Mouse (Mus musculus): ENCODE measurements at regions not wholly inside any gene's neighbourhood (a gene's known extent, or its start where the extent isn't known, plus 50 kb on each side); places are given as distances from the start of the nearest gene placed in this dataset.
A peak's percentile ranks its signal among the peaks of the same experiment; 100 is the strongest.

DNA sequence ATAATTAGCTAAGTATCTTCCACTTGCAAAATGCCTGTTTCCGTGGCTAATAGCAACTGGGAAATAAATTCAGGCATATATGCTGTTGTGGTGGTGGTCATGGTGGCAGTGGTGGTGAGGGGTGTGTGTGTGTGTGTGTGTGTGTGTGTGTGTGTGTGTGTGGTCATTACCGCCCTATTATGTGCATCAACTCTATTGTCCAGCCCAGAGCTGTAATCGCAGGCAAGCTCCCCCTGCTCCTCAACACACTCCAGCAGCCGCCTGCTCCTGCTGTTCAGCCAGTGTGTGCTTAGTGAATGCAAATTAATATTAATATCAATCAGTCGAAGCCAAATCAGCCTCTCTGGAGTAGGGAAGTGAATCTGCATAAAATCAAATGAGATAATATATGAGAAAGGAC lies 152.9 kb upstream of the Zic3 start:
- no peak overlapping the region for H3K4me3 ChIP-seq
- DNase-seq = no peak
- intact Hi-C loops (cut with DNase I) = no loop called here
- TF ChIP-seq CTCF (IDR thresholded peaks at IDR 0.05) = no peak
- H3K27ac ChIP-seq = no peak overlapping the region

DNA sequence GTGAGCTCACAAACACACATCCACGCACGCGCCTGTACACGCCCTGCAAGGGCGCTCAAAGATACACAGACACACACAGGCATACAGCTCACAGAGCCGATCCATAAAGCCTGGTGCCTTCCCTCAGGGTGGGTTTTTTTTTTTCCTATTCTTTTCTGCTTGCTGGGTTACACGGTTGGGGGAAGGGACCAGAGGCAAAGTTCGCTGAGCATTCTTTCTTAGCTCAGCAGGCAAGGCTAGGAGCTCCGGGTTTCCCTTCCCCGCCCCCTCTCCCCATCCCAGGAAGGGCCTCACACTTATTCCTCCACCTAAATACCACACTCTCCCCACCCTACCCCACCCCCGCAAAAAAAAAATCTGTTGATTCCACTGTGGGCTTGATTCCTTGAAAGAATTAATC lies 105.8 kb upstream of the Zic3 start:
- no peak overlapping the region for H3K4me3 ChIP-seq
- DNase-seq = no peak
- TF ChIP-seq CTCF (IDR thresholded peaks at IDR 0.05) = no peak
- intact Hi-C loops (cut with DNase I) = no loop called here
- no peak overlapping the region for H3K27ac ChIP-seq

DNA sequence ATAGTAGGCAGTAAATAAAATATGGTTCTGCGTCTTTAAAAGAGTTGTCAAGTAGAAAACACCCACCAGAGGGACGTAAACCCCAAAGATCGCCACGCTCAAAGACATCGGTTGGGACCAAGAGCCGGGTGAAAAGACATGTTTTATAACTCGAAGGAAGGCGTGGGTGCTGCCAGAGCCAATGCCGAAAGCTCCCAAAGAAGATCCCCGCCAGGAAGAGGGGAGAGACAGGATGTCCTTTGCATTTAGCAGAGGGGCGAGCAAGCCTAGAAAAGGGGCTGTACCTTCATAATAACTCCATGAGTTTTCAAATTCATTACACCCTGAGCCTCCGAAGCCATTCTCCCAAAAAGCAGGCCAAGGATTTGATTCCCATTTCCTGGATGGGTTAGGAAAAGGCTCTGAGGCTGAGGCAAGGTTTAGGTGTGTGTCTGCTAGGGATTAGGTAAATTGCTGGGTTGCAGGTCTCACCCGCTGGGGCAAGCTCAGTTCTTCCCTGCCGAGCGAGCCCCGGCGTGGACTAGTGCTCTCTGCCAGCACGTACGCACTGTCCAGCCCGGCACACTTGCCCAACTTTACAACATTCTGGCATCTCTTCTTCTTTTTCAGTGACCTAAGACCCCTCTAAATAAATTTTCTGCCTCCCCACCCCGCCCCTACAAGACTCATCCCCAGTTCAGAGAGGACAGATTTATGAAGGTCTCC lies 104.9 kb upstream of the Zic3 start:
- H3K4me3 ChIP-seq = no peak overlapping the region
- no peak overlapping the region for H3K27ac ChIP-seq
- no peak for DNase-seq
- TF ChIP-seq CTCF (IDR thresholded peaks at IDR 0.05) = no peak
- intact Hi-C loops (cut with DNase I) = no loop called here

DNA sequence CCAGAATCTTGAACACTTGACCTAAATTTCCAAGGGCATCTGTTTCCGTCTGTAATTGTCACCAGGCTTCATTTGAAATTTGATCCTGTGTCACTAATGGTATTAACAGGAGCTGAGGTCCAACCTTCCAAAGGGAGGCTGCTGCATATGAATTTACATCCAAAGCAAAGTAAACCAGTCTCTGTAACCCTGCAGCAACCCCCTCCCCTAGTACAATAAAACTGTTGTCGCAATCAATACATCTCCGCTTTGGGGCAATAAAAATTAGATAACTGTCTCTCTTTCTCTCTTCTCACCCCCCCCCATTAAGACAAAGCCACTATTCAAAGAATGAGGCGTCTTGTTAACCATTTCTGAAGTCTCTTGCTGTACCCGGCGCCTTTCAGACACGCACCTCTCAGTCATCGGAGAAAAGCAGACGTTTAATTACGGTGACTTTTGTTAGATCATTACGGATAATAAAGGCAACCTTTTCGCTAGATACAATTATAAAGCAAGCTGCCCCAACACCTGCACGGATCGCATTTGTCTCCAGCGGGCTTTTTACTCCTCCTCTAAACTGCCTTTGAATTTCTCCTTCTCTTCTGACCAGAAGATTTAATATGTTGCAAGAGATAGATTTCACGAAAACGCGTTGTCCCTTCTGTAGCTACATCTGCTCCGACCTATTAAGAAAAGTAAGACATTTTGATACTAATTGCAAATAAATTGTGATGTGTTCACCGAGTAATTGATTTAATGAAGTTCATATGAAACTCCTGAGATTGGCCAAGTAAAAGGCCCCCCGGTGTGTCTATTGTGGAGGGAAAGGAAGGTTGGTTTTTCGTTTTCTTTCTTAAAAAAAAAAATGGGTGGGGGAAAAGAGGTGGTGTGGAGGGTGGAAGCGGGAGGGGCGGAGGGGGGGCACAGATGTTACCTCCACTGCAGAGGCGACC lies 104.1 kb upstream of the Zic3 start:
- H3K27ac ChIP-seq = no peak overlapping the region
- intact Hi-C loops (cut with DNase I) = no loop called here
- H3K4me3 ChIP-seq = no peak overlapping the region
- DNase-seq = no peak
- TF ChIP-seq CTCF (IDR thresholded peaks at IDR 0.05) = no peak

DNA sequence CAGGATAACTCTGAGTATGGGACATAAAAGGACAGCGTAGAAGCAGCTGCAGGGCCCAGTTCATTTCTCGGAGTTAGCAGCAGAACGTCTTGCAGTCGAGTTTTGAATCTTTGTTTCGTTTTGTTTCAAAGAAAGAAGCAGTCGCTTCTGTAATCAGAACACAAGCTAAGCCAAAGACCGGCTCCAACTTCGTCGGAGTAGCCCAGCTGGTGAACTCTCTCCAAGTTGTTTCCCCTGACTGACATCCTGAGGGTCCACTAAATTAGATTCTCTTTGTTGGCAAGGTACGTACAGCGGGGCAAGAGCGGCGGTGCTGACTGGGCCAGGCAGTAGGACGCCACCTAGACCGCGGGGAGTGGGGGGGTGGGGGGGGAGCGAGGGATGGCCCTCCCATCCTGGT lies 102.6 kb upstream of the Zic3 start:
- intact Hi-C loops (cut with DNase I) = no loop called here
- peak overlapping the region; percentile 64 for H3K4me3 ChIP-seq
- no peak for DNase-seq
- H3K27ac ChIP-seq = no peak overlapping the region
- no peak for TF ChIP-seq CTCF (IDR thresholded peaks at IDR 0.05)

DNA sequence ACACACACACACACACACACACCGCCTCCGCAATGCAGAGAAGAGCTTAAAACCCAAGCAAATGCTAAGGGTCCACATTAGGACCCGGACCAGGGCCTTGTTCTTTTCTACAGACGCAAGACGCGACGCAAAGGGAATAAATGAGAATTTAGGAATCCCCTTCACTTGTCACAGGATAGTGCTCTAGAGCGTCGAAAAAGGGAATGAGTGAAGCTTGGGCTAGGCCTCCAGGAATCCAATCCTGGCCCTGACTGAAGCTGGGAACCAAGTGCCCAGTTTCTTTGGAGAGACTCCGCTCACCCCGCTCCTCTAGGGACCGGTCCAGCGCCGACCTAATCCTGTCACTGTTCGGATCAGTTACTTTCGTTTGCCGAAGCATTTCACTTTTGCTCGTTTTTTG lies 102.1 kb upstream of the Zic3 start:
- DNase-seq = no peak
- Histone ChIP-seq H3K4me3 (peak overlapping the region; percentile 64), H3K27ac (no peak overlapping the region)
- no peak for TF ChIP-seq CTCF (IDR thresholded peaks at IDR 0.05)
- intact Hi-C loops (cut with DNase I) = no loop called here

DNA sequence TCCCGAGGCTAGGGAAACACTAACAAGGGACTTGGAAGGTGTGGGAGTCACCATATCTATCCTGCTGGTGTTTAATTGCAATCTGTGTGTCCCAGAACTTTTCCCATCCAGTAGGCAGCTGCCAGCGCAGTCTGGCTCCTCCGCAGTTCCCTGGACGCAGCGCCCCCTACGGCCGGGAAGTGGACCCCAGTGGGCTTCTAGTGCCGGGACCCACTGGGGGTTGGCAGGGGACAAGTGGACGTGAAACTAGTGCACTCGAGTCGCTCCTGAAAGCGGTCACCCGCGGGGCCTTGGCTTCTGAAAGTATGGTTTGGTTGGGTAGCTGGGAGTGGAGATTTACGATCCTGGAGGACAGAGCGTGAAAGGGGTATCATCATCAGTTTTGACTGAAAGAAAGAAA lies 101.2 kb upstream of the Zic3 start:
- Histone ChIP-seq H3K27ac (no peak overlapping the region), H3K4me3 (peak overlapping the region; percentile 64; the same call in 1 of the 2 replicates)
- DNase-seq = no peak
- no peak for TF ChIP-seq CTCF (IDR thresholded peaks at IDR 0.05)
- intact Hi-C loops (cut with DNase I) = no loop called here

DNA sequence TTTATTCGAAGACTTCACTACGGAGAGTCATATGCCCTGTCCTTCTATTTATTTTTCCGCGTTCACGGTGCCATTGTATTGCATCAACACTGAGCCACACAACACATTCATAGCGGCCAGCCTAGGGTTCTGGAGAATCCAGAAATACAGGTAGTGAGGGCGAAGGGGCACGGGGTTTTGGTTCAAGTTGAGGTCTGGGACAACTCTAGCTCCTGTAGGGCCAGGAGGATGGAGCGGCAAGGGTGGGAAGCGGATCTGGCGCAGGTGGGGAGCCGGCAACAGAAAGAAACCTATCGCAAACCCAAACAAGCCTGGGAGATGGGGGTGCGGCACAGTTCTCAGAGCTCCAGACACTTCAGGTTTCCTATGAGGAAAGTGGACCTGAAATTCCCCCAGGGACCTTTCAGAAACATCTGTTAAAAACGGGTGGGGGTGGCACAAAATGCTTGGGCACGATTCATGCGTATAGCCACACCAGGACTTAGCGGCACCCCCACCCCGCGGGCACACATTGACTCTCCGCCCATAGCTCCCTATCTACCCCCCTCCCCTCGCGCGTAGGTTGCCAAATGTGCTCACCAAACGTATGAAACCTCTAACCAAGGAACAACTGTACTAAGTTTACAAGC lies 100.6 kb upstream of the Zic3 start:
- no peak overlapping the region for H3K4me3 ChIP-seq
- no peak for TF ChIP-seq CTCF (IDR thresholded peaks at IDR 0.05)
- no peak for DNase-seq
- intact Hi-C loops (cut with DNase I) = no loop called here
- no peak overlapping the region for H3K27ac ChIP-seq

DNA sequence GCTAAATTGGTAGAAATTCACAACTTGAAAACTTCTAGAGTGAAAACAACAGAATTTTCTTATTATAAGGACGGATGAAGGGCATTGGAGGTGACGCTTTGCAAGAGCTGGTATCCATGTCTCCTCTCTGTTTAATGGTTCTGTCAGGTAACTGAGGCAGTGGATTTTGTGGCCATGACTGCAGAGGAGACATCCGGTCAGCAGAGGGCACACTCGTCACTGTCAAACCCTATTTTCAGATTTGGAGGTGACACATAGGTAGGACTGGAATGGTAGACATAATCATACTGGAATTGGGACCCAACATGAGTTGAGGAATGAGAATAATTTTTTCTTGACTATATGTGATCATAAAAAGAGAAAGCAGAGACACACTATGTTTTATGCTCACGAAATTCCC lies 98.7 kb upstream of the Zic3 start:
- peak; percentile 28; the same call in 1 of the 2 replicates for TF ChIP-seq CTCF (IDR thresholded peaks at IDR 0.05)
- intact Hi-C loops (cut with DNase I) = no loop called here
- no peak overlapping the region for H3K27ac ChIP-seq

DNA sequence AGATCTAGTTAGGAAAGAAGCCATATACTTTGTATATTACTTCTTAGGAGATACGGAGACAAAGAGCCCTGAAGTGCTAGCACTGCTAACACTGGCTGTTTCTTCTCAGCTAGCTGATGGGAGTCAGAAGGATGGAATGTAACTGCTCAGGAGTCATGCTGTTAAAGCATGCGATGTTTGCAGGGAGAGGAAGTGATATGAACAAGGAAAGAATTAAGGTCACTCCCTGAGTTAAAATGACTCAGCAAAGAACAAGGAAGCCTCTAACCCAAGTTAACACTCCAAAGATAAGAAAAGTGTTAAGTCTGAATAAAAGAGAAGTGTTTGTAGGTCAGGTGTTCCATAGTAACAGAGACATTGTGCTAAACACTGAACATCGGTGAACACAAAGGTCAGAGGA lies 86.9 kb upstream of the Zic3 start:
- TF ChIP-seq CTCF (IDR thresholded peaks at IDR 0.05) = no peak

More for the DNA sequence above, 98.7 kb upstream of the Zic3 start:
- DNase-seq = no peak
- no peak overlapping the region for H3K4me3 ChIP-seq

DNA sequence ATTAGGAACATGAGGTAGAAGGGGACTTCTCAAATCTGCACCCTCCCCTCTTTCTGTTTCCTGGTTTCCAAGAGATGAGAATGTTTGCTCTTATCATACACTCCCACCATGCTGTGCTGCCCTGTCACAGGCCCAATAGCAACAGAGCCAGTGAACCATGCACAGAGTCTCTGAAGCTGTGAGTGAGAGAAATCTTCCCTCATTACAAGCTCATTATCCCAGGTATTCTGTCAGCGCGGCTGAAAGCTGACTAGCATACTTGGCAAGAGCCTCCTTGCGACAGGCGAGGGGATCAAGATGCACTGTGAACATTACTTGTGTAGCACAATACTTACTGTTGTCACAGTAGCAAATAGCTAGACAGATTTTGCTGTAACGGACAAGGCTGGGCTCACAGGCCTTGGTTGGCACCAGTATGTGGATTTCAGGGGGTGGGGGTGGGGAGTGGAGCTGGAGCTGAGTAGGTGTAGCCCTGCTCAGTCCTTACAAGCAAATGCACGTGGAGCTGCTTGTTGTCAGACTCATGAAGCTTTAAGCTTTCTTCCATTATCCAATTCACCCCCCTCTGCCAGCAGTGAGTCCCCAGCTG lies 84.2 kb upstream of the Zic3 start:
- no peak overlapping the region for H3K27ac ChIP-seq
- DNase-seq = no peak
- TF ChIP-seq CTCF (IDR thresholded peaks at IDR 0.05) = no peak
- intact Hi-C loops (cut with DNase I) = no loop called here
- no peak overlapping the region for H3K4me3 ChIP-seq

More for the DNA sequence above, 86.9 kb upstream of the Zic3 start:
- intact Hi-C loops (cut with DNase I) = no loop called here
- Histone ChIP-seq H3K27ac (no peak overlapping the region), H3K4me3 (no peak overlapping the region)
- DNase-seq = no peak

DNA sequence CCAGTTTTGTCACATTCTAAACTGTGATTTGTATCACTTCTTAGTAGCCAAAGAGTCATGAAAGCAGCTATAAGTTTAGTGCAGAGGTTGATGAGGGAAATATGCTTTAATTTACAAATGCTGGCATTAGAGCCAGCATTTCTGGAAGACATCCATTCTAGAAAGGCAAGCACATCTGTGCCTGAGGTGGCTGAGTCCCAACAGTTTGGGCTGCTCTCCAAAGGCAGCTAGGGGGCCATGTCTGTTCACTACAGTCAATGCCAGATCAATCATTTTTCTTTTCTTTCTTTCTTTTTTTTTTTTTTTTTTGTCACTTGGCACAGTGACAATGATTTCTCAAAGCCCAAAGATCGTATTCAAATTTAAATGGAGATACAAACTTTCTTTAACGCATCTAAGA lies 71.6 kb upstream of the Zic3 start:
- Histone ChIP-seq H3K27ac (no peak overlapping the region), H3K4me3 (no peak overlapping the region)
- intact Hi-C loops (cut with DNase I) = no loop called here
- DNase-seq = no peak
- no peak for TF ChIP-seq CTCF (IDR thresholded peaks at IDR 0.05)

DNA sequence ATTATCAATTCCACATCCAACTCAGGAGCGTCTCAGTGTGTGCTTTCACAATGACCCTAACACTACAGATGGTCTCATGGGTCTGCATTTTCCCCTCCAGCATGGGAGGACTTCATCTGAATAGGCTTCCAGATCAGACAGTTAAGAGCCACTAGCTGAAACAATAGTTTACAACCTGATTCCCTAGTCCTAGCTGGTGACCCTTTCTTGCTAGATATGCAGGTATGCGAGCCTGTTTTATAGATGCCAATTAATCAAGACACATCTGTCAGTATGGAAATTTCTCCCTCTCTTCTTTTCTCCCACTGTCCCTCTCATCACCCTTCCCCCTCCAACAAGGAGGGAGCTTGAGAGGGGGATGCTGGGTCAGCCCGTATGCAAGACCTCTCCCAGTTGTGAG lies 71.2 kb upstream of the Zic3 start:
- DNase-seq = no peak
- H3K27ac ChIP-seq = no peak overlapping the region
- H3K4me3 ChIP-seq = no peak overlapping the region
- no peak for TF ChIP-seq CTCF (IDR thresholded peaks at IDR 0.05)
- intact Hi-C loops (cut with DNase I) = no loop called here

Measured in gastrocnemius, adult 2 months (tissue).